Mouse (Mus musculus) skeletal muscle tissue, adult 2 months (tissue): ENCODE measurements around the gene Mb21d2.

Experiments
- DNase-seq: peaks from one replicate; pipeline ENCODE4 v3.0.0-alpha.2; 2012; ENCODE audit warnings: low read depth, low spot score

The Mb21d2 gene

GRCm38 (mm10) chr16:28928815-28929685 is at the start of gene Mb21d2:
TSS of gene Mb21d2 (minus strand) at chr16:28929673.
- no peak for DNase-seq

GRCm38 (mm10) chr16:28966236-28966635 is 36.8 kb upstream of the Mb21d2 start:
- DNase-seq = no peak

- DNase-seq = no peak
Observed at GRCm38 (mm10) chr16:28964048-28964447, 34.6 kb upstream of the Mb21d2 start.

GRCm38 (mm10) chr16:28962987-28963386 is 33.5 kb upstream of the Mb21d2 start:
- DNase-seq = no peak

GRCm38 (mm10) chr16:28949810-28950209 is 20.3 kb upstream of the Mb21d2 start:
- DNase-seq = no peak

- DNase-seq = no peak
Observed at GRCm38 (mm10) chr16:28943254-28943653, 13.8 kb upstream of the Mb21d2 start.

GRCm38 (mm10) chr16:28936181-28936792 is 6.8 kb upstream of the Mb21d2 start:
- DNase-seq = no peak

GRCm38 (mm10) chr16:28935701-28936100 is 6.2 kb upstream of the Mb21d2 start:
- no peak for DNase-seq

GRCm38 (mm10) chr16:28931213-28931612 is 1.7 kb upstream of the Mb21d2 start:
- DNase-seq = no peak

- no peak for DNase-seq
Observed at GRCm38 (mm10) chr16:28930426-28930825, 953 bp upstream of the Mb21d2 start.

- peak; percentile 30 for DNase-seq
Observed at GRCm38 (mm10) chr16:28929686-28930291, 316 bp upstream of the Mb21d2 start.

- no peak for DNase-seq
Observed at GRCm38 (mm10) chr16:28928466-28928814, 1.0 kb downstream of the Mb21d2 start.

GRCm38 (mm10) chr16:28927381-28927780 is 2.1 kb downstream of the Mb21d2 start:
- no peak for DNase-seq

- no peak for DNase-seq
Observed at GRCm38 (mm10) chr16:28919320-28919885, 10.1 kb downstream of the Mb21d2 start.

GRCm38 (mm10) chr16:28915362-28915761 is 14.1 kb downstream of the Mb21d2 start:
- DNase-seq = no peak

GRCm38 (mm10) chr16:28914709-28915108 is 14.8 kb downstream of the Mb21d2 start:
- no peak for DNase-seq

GRCm38 (mm10) chr16:28911414-28912050 is 17.9 kb downstream of the Mb21d2 start:
- no peak for DNase-seq

GRCm38 (mm10) chr16:28906370-28907275 is 22.9 kb downstream of the Mb21d2 start:
- DNase-seq = peak; percentile 40

- no peak for DNase-seq
Observed at GRCm38 (mm10) chr16:28905567-28906289, 23.7 kb downstream of the Mb21d2 start.
